Mouse (Mus musculus) forelimb bud, embryonic 11.5 days (tissue): Measurements from ENCODE around the gene Impg2.

Source experiments
- DNase-seq: peaks from one replicate; pipeline ENCODE4 v3.0.0-alpha.2; 2012; ENCODE audit warnings: low read depth, low spot score

Gene Impg2

DNA sequence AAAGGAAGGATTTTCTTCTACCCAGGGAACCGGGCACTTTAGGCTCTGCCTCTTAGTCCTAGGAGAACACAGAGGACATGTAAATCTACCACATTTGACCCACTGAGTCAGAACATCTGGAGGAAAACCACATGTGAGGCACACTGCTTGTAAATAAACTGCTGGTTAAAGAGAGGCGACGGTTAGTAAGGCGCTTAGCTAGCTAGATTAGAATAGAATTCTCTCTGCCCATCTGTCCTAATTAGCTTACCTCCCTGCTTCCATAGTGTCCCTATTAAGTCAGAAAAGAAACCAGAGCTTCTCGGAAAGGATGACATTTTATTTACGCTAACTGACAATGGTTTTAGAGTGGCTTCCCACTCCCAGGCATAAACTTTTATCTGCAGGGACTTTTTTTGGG lies at the start of gene Impg2:
Impg2 (plus strand) TSS at position 263 of the 400 bp plus-strand sequence.
- DNase-seq: no peak

DNA sequence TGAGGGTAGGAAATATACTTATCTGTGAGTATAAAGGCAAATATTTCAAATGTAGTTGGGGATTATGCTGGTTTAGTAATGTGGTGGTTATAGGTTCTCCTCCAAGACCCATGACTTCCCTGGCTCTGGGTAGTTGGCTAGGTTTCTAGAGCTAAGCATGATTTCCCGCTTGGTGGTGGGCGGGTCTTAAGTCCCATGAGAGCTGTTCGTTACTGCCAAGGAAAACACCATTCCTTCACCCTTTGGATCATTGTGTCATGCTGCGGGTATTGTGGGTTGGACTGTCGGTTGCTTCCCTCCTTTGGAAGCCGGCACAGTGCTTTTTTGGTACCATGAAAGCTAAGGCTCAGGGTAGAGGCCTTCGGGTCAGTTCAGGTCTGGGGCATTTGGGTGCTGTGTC lies 40.6 kb upstream of the Impg2 start:
- DNase-seq: no peak

DNA sequence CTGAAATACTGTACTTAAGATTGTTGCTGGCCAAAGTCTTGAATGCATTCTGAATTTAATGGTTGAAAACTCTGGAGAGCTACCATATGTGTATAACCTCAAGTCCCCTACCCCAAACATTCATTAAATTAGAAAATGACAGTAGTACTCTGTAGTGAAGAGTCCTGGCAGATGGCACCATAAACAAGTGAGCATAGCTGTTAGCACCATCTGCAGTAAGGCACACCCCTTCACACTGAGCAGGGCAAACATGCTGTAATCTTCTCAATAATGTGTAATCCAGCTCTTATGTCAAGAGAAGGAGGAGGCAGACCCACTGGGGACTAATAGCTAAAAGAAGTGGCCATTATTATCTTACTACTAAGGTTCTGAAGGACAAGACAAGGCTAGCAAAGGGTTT lies 33.9 kb upstream of the Impg2 start:
- DNase-seq: no peak

DNA sequence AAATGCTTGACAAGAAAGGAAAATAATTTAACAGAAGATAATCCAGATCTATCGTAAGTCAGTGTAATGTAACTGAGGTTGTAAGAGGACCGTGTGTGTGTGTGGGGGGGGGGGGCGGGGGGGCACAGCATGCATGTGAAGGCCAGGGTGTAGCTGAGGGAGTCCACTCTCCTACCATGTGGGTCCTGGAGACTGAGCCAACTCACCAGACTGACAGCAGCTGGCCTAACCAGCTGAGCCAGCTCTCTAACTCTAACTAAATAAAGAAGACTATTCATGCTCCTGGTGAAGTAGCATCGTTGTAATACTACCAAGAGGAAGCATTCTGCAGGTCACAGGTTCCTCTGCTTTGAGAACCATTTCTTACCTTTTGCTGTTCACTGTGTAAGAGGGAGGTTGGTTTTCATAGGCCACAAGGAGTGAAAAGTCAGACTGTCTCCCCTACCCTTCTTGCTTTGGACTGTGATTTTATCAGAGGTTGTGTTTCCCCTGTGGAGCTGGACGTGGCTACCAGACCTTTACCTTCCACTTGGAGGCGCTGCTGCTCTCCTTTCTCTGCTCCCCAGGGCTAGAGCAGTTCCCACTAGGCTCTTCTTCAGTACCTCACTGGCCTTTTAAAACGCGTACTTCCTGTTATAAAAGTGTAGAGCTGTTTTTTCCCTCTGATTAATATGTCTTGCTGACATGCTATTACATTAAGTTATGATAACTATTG lies 28.1 kb upstream of the Impg2 start:
- DNase-seq: no peak

GRCm38 (mm10) chr16:56186863-56187262 lies 17.2 kb upstream of the Impg2 start:
- DNase-seq: no peak

DNA sequence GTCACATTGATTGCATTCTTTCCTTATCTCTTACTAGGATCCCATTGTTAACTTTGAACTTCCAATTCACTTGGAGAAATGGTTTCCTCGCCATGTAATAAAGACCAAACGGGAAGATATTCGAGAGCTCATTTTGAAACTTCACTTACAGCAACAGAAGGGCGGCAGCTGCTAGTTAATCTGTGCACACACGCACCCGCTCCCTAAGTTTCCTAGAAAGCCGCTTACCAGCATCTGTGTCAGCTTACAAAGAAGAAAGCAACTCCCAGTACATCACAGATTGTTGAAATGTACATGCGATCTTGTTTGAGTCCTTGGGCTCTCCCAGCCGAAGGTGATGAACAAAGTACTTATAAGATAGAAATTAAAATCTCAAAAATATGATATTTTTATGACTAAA lies 15.9 kb upstream of the Impg2 start:
- DNase-seq: no peak

GRCm38 (mm10) chr16:56212740-56213139 lies 8.6 kb downstream of the Impg2 start:
- no peak for DNase-seq

DNA sequence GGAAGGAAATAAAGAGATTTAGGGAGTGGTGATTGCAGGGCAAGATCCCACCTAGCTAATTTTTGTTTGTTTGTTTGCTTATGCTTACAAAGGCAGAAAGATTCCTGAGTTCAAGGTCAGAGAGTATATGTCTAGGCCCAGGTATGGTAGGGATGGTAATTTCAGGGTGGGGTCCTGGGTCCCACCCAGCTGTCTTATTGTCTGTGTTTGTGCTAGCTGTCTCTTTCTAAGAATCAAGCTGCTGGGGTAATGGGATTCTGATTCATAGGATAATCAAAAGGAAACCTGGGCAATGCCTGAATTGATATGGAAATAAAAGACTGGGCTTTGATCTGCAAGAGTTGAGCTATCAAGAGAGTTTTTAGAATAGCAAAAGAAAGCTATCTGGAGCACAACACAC lies 23.6 kb downstream of the Impg2 start:
- no peak for DNase-seq

DNA sequence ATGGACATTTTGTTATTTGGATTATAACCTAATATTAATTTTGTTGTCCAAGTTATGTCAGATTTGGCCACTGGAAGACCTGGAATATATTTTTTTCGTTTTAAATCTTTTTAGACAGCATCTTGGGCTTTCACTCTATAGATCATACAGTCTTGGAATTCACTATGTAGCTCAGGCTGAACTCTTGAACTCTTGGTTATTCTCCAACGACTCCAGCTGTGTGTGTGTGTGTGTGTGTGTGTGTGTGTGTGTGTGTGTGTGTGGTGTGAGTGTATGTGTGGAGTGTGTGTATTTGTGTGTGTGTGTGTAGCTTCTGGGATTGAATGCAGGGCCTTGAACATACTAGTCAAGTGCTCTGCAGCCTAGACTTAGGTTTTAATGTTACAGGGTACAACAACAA lies 25.3 kb downstream of the Impg2 start:
- no peak for DNase-seq

GRCm38 (mm10) chr16:56231300-56231699 lies 27.2 kb downstream of the Impg2 start:
- DNase-seq: peak; percentile 34

GRCm38 (mm10) chr16:56232736-56233135 lies 28.6 kb downstream of the Impg2 start:
- DNase-seq: no peak

DNA sequence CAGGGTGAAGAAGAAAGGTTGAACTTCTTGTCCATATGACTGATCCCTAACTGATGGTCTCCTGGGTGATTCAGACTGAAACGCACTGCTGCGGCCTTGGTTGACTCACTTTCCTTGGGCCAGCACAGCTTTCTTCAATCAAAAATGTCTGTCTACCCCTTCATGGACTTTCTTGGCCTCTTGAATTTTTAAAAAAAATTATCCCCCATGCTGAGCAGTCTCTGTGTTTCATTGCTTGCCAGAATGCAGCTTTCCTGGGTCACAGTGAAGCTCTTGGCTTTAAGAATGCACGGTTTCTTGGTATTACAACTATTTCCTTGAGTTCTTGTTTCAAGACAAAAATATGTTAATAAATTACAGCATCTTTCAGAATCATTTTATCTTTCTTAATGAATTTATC lies 41.9 kb downstream of the Impg2 start:
- DNase-seq: no peak

- DNase-seq: no peak
These were observed 69.8 kb downstream of the Impg2 start for GRCm38 (mm10) chr16:56273917-56274316.

DNA sequence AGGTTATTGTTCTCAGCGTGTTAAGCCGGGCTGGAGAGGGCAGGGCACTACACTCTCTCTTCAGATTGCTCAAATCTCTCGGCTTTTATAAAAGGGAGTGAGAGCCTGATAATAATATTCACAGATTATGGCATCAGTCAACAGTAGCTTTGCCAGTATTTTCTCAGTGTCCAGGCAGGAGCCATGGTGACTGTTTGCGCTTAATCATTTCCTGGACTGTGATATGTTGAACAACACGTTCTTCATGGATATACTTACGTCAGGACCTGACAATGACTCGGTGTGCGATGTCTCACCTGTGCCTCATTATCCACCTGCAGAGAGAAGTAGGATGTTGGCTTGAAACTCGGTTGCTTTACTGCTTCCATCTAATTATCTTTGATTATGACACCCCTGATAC lies 74.9 kb downstream of the Impg2 start:
- no peak for DNase-seq

DNA sequence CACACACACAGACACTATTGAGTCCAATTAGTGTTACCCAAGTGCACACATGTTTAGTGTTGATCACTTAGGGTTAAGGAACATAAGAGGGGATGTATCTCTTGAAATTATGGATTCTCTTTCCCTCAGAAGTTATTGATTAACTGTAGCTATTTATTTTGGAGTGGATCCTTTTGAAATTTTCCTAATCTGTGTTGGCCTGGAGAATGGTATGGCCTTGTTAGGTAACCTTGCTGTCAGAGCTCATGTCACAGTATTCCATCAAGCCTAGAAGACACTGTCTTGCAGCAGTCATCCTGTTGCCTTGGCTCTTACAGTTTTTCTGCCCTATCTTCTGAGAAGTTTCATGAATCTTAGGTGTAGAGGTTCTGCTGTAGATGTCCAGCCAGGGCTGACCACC lies 75.6 kb downstream of the Impg2 start:
- no peak for DNase-seq

- no peak for DNase-seq
These were observed 77.2 kb downstream of the Impg2 start for GRCm38 (mm10) chr16:56281336-56281735.

DNA sequence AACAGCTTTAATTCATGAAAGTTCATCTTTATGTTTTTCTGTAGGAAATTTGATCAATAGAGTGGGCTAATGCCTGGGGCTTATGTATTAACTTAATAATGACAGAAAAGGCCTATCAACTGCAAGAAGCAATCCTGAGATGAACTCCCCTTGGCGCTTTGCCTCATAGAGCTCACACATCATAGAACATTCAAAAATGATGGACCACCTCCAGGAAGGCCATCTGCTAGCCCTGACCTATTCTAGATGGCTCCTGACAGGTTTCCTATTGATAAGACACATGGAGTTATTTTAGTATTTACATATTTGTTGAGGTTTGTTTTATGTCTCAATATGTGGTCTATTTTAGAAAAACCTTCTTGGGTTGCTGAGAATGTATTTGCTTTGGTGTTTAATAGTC lies 79.2 kb downstream of the Impg2 start:
- DNase-seq: no peak

GRCm38 (mm10) chr16:56283873-56284272 lies 79.8 kb downstream of the Impg2 start:
- no peak for DNase-seq

DNA sequence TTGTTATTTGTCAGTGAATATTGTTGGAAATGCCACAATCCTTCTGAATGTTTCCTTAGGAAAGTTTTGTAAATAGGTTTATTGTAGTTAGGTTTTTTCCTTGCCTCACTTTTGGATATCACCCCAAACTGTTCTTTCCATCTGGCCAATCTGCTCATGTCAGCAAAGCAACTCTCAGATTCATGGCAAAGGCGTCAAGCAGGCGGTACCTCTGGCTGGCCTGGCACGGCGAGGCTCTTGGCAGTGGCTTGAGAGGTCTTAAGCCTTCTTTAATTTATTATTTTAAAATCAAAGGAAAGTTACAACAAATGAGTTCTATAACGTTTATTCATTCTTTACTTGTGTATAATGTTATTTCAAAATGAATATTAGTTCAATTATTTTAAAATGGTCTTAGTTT lies 82.0 kb downstream of the Impg2 start:
- no peak for DNase-seq

DNA sequence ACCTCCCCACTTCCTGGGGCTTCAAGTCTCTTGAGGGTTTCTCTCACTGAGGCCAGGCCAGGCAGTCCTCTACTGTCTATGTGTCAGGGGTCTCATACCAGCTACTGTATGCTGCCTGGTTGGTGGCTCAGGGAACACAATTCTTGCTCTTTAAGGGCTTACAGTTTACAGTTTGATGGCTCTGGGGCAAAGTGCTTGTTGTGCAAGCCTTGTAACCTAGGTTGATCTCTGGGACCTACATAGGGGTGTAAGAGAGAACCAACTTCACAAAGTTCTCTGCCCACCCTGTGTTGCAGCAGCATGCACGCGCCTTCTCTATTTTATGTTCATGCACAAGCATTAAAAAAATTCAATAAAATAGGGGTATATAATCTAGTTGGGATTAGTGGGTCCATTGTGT lies 82.9 kb downstream of the Impg2 start:
- DNase-seq: no peak

DNA sequence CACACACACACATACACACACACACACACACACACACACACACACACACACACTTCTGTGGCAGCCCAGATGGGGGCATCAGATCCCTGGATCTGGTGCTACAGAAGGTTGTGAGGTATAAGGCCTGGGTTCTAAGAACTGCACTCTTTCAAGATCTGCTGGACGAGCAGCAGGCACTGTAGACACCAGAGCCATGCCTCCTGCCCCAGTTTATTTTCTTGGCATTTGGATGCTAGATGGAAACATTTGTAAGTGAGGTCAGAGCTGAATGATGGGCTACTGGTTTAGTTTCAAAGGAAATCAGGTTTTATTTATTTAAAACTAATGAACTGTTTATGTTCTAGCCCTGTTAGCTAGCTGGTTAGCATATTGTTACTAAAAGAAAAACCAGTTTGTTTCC lies 90.8 kb downstream of the Impg2 start:
- DNase-seq: no peak

GRCm38 (mm10) chr16:56295888-56296648 lies 92.0 kb downstream of the Impg2 start:
- peak; percentile 33 for DNase-seq

DNA sequence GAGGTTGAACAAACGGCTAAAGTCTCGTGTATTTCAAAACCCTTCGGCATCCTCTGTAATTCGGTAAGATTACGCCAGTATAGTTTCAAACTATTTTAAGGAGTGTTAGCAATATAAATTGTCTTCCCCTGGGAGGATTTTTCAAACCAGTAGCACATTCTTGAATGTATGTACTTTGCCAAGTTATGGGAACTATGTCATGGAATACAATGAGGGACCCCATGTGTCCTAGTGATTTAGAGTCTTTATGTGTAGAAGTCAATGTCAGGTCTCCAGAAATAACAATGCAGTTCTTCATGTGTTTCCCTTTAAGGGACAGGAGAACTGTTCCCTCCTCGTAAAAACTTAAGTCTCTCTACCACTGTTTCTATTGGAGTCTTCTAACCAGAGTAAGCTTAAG lies 94.1 kb downstream of the Impg2 start:
- no peak for DNase-seq
